Mouse (Mus musculus): ENCODE results near the gene Slc39a8.

The Slc39a8 gene

GRCm38 (mm10) chr3:135907028-135907427 lies 81.9 kb downstream of the Slc39a8 start:
- in situ Hi-C loops (cut with MboI, MseI): no loop called here

- in situ Hi-C loops (cut with MboI, MseI): no loop called here
Measured at GRCm38 (mm10) chr3:135915941-135916340, 90.9 kb downstream of the Slc39a8 start.

DNA sequence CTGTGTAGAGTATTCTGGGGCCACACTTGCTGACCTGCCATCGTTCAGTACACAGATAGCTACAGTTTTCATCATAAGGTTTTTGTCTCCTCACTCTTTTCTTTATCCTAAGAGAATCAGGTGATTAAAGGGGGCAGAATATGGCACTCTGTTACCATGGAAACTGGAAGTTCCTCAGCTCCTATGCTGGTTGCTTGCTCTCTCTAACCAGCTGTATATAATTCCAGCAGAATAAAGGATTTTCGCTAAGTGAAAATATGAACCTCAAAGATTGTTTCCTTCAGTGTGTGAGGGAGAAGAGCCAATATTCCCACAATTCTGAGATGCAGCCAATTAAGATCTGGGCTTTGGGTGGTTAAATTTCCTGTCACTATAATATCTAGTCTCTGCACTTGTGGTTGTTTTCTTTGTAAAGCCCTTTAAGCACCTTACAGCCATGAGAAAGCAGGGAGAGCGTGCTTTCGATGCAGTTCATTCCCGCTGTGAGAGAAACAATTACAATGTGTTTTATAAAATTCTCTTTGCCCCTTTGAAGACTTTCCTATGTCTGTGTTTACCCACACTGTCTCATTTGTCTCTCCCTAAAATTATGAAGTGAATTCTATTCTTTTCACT lies 93.6 kb downstream of the Slc39a8 start:
- in situ Hi-C loops (cut with MboI, MseI): no loop called here

DNA sequence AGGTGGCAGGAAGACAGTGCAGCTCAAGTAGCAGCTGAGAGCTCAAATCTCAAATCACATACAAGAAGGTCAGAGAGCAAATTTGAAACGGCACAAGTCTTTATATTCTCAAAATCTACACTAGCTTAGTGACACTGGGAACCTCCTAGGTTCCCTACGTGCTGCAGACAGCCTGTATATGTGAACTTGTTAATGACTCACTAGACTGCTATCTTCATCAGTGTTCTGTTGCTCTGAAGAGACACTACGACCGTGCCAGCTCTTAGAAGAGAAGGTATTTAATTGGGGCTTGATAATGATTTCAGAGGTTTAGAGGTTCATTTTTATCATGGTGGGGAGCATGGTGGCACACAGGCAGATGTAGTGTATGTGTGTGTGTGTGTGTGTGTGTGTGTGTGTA lies 94.2 kb downstream of the Slc39a8 start:
- in situ Hi-C loops (cut with MboI, MseI): no loop called here

DNA sequence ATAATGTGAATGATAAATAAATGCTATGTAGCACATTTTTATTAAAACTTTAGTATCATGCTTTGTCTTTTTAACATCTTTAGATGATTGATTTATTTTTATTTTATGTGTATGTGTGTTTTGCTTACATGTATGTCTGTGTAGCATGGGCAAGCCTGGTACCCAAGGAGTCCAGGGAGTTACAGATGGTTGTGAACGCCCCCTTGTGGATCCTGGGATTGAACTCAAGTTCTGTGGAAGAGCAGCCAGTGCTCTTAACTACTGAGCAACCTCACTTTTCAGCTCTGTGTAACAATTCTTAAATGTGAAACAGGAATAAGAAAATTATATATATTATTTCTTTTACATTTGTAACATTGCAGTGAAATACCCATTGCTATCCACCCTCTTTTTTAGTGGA lies 101.7 kb downstream of the Slc39a8 start:
- in situ Hi-C loops (cut with MboI, MseI): no loop called here

DNA sequence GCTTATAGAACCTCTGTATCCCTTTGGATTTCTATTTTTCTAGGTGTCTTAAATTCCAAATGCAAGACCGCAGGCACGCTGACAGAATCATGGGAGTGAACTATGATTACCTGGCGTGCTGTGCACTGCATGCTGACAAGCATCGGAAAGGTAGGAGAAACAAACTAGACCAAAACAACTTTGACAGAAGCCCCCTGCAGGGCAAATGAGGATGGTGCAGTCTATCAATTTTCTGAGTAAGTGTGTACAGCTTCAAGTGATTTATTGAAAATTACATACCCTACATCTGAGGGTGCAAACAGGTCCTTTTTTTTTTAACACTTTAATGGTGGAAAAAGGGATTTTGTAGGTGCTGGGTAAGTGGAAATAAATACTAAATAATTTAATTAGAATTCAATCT lies 103.1 kb downstream of the Slc39a8 start:
- in situ Hi-C loops (cut with MboI, MseI): no loop called here

DNA sequence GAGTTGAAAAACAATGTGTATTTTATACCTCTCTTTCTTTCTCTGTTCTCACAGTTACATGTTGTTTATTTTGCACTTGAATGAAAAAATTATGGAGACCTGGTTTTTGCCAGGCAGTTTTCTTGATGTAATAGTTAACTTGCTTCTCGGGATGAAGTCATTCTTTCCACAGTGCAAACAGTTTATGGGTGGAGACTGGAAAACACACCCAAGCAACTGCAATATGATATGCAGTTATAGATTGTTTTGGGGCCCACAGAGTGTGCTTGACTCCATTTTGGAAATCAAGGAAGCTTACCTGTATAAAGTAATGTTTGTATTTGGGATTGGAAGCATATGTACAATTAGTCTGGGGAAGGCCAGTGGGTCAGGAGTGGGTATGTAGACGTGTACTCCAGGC lies 112.4 kb downstream of the Slc39a8 start:
- in situ Hi-C loops (cut with MboI, MseI): no loop called here
